Mouse (Mus musculus) left cerebral cortex, postnatal 25 days (tissue): Measurements from ENCODE around the gene Ggt6. TPM values are rescaled to one million over a fixed set of nuclear protein-coding genes. Genes with fewer than 3 reads are reported as not detected.
A peak's percentile ranks its signal among the peaks of the same experiment; 100 is the strongest.
"Not testable (repeated sequence)": the region's sequence is repeated elsewhere in the genome, so short reads cannot be mapped to it uniquely, and the experiment has no call there.

ENCODE experiments used
- DNase-seq, 2 experiments: peaks; one replicate each; pipeline ENCODE4 v3.0.0; 2022; ENCODE audit warnings: low spot score in 2 of 2, mixed read lengths in 1 of 2
- intact Hi-C: fragments of 180-260 bp; cut with DNase I; formaldehyde crosslinking; loops from one replicate; pipeline ENCODE4 v1.15.1; 2025
- total RNA-seq, 2 experiments: library from RNA; stranded (reverse); gene quantifications; 2 replicates each; pipeline ENCODE4 v1.2.3; 2021

The Ggt6 gene
- total RNA-seq, 2 experiments from 2014 or later: not detected

DNA sequence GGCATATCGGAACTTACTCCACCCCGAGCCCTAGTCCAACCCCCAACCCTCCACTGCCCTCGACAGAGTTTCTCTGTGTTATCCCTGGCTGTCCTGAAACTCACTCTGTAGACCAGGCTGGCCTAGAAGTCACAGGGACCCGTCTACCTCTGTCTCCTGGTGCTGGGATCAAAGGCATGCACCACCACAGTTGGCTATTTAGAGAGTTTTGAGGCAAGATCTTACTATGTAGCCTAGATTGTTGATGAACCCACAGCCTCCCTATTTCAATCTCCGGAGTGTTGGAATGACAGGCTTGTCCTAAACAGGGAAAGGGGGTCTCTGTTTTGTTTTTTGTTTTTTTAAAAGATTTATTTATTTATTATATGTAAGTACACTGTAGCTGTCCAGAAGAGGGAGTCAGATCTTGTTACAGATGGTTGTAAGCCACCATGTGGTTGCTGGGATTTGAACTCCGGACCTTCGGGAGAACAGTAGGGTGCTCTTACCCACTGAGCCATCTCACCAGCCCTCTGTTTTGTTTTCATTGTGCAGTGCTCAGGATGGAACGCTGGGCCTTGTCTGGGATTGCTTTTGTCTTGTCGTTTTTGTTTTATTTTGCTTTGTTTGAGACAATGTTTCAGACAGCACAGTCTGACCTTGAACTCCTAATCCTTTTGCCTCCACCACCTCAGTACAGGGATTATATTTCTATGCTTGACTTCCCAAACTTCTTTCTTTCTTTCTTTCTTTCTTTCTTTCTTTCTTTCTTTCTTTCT is 4.8 kb upstream of the Ggt6 start:
- DNase-seq: not testable (repeated sequence)
- intact Hi-C loops: loop anchor here (10.0 kb wide), 1 partner anchor 1096 kb away; no protein-coding TSS in a partner anchor

DNA sequence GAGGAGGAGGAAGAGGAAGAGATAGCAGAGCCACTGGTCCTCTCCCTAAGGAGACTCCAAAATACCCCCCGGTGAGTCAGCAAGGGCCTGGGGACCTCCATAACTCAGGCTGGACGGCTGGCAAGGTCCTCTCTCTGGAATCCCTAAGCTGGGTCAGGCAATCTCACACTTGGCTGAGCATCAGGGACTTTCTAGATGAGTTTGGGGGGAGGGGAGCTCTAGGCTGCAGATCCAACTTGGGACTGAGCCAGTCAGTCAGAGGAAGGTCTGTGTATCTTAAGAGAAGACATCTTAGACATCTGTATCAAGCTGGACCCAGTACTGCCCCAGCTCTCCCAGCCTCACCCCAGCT is 344 bp downstream of the Ggt6 start:
- intact Hi-C loops: loop anchor here (10.0 kb wide), 1 partner anchor 1101 kb away; no protein-coding TSS in a partner anchor

DNA sequence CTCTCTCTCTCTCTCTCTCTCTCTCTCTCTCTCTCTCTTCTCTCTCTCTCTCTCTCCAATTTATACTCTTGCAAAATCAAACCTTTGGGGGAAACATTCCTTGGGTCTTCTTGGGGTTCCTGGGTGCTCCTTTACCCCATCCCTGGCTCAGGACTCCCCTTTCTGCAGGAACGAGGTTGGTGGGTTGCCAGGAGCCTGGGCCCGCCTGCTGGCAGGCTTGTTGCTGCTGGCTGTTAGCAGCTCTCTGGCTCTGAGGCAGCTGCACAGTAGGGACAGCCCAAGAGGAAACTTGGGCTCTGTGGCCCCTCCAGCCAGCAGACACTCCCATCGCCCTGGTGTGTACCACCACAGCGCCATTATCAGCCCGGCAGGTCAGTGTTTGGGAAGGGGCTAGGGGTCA is 945 bp downstream of the Ggt6 start:
- intact Hi-C loops: loop anchor here (10.0 kb wide), 1 partner anchor 1101 kb away; no protein-coding TSS in a partner anchor
- no peak for DNase-seq

More for the DNA sequence above, 344 bp downstream of the Ggt6 start:
- no peak for DNase-seq

DNA sequence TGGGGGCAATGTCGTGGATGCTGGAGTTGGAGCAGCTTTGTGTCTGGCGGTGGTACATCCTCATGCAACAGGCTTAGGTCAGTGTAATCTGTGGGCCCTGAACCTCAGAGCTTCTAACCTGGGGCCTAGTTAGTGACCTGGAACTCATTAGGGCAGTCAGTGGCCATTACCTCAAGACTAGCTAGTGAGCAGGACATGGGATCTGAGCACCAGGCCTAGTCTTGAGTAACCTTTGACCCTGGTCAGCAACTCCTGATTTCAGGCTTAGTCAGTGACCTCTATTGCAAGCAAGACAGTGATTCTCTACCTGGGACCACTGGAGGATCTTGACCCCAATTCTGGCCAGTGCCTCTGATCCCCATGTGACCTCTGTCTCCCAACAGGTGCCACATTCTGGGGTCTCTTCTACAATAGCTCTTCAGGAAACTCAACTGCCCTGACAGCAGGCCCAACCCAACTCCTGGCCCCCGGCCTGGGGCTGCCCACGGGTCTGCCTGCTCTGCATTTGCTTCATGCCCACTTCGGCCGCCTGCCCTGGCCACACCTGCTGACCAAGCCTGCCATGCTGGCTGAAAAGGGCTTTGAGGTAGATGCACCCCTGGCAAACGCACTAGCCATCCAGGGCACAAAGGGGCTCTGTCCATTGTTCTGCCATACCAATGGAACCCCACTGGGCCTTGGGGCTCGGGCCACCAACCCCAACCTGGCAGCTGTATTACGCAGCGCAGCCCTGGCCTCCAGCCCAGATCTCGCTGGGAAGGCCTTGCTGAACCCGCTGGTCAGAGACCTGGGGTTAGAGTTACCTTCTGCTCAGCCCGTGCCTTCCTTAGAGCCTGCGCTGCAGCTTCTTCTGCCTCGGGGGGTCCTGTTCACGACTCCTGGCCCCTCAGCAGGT is 1.7 kb downstream of the Ggt6 start:
- DNase-seq: no peak
- intact Hi-C loops: loop anchor here (10.0 kb wide), 1 partner anchor 1102 kb away; no protein-coding TSS in a partner anchor

DNA sequence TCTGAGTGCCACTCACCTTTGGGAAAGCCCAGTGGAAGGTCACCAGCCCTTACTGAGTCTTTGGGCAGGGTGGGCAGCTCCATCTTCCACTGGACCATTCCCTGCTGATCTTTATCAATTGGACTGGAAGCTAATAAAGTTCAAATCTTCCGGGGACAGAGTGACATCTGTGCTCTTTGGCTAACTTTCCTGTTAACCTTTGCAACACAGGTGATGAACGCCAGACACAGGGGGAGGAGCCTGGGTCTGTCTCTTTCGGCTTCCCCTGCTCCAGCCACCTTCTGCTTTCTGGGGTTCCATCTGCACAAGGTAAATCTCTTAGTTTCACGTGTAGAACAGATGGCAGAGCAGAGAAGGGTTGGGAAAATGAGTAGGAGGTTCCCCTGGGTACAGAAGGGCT is 3.1 kb downstream of the Ggt6 start:
- intact Hi-C loops: loop anchor here (10.0 kb wide), 1 partner anchor 1104 kb away; no protein-coding TSS in a partner anchor
- DNase-seq: no peak

DNA sequence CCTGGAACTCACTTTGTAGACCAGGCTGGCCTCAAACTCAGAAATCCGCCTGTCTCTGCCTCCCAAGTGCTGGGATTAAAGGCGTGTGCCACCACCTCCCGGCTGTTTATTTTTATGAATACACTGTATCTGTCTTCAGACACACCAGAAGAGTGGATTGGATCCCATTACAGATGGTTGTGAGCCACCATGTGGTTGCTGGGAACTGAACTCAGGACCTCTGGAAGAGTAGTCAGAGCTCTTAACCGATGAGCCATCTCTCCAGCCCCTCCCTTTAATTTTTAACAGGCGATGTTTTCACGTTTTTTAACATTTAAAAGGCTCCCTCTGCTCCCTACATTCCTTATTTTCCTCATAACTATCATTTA is 5.3 kb downstream of the Ggt6 start:
- DNase-seq: not testable (repeated sequence)
- intact Hi-C loops: loop anchor here (2.0 to 5.0 kb wide), 2 partner anchors 47 to 124 kb away; partner anchors contain the start of gene Spns2

DNA sequence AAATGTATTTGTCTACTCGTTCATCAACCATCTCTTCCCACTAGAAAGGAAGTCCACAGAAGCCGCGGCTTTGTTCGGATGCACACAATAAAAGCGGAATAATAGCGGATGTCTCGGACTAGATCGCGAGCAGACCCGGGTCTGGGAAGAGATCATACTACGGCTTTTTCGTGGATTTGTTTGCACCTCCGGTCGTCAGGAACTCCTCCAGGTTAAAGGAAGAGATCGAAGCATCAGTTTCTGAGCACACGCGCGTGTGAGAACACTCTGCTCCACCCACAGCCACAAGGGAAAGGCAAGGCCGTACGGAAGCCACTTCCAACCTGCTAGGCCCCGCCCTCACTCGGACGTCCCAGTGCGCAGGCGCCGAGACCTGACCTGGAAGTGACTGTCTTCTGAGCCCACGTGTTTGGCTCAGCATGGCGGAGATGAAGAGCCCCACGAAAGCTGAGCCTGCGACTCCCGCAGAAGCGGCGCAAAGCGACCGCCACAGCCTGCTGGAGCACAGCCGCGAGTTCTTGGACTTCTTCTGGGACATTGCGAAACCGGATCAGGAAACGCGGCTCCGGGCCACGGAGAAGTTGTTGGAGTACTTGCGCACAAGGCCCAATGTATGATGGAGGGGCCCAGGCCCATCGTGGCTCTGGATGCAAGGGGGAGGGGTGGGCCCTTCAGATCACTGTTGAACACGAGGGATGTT is 5.8 kb downstream of the Ggt6 start, which contains the start of gene Mybbp1a:
TSS of gene Mybbp1a (plus strand) at position 391 of the 700 bp plus-strand sequence.
- intact Hi-C loops: loop anchor here (2.0 to 5.0 kb wide), 2 partner anchors 46 to 124 kb away; partner anchors contain the start of gene Spns2
- peak; percentile 97 to 99 for DNase-seq

DNA sequence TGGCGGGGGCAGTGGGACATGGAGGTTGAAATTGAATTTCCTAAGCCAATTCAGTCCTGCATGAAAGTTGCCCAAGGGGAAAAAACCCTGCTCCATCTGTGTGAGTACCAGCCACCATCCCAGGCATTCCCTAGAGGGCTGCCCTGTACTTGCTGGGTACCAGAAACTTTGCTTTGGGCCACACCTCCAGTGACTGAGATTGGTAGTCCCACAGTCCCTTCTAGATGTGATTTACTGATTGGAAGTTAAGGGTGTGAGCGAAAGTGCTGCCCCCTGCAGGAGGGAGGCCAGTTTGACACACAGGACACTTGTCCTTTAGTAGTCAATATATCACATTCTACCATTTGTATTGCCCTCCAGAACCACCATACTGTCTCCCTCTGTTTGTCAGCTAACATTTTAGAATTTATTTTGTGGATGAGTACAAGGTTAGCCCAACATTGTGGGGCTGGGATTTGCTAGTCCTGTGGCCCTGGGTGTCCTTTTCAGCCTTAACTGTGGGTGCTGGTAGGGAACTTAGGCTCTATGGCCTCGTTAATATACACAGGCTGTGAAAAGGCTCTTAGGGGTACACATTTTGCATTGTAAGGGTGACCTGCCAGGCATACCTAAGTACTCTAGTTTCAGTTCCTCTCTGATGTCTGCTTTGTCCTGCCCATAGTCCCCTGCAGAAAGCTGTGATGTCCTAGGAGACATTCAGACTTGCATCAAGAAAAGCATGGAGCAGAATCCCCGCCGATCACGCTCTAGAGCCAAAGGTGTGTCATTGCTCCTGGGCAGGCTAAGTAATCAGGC is 11.2 kb downstream of the Ggt6 start:
- intact Hi-C loops: no loop called here
- DNase-seq: peak in 1 of 2 experiments; percentile 49

DNA sequence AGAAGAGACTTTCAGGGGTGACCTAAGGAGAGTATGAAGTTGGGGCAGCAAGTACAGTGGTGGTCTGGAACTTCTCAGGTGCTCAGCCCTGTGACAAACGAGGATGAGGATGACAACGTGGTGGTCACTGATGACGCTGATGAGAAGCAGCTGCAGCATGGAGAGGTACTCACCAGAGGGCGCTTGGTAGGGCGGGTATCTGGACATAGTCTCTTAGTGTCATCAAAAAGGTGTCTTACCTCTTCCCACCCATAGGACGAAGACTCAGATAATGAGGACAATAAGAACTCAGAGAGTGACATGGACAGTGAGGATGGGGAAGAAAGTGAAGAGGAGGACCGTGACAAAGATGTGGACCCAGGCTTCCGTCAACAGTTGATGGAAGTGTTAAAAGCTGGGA is 12.1 kb downstream of the Ggt6 start:
- intact Hi-C loops: no loop called here
- no peak for DNase-seq

DNA sequence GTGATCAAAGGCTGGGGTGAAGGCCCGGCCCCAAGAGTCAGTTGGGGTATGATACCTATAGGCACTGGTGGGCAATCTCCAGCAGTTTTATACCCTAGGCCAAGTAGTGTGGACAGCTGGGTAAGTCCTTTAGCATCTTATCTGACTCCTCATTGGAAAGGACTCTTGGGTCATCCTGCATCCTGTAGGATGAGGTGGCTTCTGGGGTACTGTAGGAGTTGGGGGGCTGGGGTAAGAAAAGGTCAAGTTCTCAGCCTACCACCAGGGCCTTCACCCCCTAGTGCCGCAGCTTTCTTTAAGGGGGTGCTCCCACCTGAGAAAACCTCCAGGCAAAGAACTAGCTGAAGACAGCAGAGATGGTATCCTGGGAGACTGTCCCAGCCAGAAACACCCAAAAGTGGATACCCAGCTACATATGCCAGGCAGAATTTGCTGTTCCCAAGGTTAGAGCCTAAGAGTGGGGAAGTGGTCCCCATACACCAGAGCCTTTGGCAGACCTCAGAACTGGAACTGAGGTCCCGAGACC is 16.9 kb downstream of the Ggt6 start:
- intact Hi-C loops: no loop called here
- no peak for DNase-seq

DNA sequence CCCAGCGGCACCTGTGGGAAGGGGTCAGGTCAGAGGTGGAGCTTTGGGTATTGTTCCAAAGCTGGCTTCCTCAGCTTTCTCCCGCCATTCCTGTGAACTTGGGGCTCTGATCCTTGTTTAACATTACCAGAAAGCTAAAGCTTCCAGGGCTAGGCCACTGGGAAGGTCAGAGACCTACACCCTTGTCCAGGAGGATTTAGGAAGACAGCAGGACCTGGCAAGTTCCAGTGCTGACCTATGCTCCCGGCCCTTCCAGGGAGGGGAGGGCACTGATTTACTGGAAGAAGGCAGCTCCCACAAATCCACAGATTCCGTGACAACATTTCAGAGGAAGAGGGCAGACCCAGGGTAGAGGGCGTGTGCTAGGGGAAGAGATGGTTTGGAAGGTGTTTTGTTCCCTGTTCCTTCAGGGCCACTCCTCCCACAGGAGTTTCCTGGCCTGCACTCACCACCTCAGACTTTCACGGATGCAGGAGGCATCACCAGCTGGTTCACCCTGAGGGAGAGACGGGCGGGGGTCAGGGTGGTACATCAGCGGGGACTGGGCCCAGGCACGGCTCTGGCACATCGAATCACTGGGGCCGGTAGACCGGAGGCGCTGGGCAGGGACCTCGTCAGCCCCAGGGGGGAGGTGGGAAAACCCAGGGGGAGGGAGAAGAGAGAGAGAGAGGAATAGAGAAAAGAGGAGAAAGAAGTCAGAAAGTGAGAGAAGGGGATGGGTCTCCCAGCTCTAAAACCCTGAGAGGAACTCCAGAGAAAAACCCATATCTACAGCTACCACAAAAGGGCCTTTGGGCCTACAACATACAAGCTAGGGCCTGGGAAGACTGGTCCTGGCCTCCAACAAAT is 18.0 kb downstream of the Ggt6 start:
- intact Hi-C loops: no loop called here
- DNase-seq: no peak

DNA sequence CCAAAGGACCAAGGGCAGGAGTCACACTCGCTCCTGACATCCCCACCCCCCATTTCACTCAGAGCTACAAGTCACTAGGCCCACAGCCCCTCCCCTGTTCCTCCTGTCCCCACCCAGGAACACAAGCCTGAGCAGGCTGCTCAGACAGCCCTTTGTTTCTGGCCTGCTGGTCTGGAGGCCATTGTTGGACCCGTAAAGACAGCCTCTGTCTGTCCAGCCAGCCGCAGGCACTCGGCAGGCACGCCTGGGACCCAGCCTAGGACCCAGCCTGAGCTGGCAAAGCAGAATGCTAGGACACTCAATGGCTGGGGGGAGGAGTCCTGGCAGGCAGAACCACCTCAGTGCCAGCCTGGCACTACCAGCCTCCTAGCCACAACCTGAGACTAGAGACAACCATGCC is 20.4 kb downstream of the Ggt6 start:
- intact Hi-C loops: no loop called here
- DNase-seq: peak; percentile 41 to 63

DNA sequence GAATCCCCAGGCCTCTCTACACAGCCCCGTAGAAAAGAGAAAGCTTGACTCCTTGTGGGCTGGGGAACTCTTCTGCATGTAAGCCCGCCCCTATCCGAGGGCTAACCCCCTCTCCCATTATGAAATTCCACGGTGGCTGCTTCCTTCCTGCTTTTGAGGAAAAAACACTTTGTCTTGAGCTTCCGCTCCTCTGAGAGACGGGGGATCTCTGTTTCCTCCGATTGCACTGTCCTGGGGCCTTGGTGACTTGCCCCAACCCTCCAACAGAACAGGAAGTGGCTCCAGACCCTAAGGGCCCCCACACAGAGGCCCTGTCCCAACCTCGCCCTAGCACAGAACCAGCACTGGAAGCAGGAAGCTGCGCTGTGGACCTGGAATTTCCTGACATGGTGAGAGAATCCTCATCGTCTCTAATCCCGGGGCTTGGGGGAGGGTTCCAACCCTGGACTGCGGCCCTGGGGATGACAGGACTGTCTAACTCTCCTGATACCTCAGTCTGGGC is 22.7 kb downstream of the Ggt6 start:
- intact Hi-C loops: no loop called here
- DNase-seq: no peak

DNA sequence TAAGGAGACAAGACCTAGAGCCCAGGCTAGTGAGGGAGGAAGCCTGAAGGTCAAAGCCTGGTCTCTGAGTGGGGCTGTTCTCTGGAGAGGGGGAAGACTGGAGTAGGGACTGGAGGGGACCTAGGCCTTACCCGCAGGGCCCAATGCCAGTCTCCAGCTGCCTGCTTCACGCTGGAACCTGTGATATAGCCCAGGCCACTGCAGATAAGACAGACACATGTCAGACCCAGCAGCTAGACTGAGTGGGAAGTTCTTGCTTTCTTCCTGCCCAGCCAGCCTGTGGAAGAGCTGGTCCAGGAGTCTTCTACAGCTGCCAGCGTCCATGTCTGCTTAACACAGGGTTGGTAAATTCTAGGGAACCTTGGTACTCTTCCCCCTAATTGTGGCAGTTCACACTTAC is 23.2 kb downstream of the Ggt6 start:
- DNase-seq: no peak
- intact Hi-C loops: no loop called here

DNA sequence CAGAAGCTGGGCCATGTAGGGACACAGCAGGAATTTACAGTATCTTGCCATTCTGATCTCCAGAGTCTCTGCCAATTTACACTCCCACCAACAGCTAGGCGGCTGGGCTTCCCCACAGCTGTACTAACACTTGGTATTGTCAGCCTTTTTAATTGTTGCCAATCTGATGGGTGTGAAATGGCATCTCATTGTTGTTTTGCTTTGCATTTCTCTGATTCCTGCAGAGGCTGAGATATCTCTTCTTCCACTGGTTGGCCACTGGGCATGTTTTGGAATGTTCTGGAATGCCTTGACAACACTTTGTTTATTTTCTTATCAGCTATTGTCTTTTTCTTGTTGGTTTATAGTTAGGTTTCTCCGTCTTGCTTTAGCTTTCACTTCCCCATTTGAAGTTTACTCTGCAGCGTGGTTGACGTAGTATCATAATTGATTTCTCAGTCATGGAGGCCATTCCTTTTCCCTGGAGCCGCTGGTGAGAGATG is 26.2 kb downstream of the Ggt6 start:
- DNase-seq: no peak

DNA sequence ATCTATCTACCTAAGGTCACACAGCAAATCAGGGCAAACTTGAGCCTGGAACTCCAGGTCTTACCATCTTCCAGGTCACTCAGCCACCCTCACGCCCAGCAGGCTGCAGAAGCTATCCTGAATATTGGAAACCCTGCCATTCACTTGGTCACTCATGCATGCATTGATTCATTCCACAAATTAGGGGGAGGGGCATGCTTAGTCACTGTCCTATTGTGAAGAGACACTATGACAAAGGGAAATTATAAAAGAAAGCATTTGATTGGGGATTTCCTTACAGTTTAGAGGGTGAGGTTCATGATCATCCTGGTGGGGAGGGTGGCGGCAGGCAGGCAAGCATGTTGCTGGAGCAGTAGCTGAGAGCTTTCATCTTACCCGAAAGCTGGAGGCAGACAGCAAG is 29.5 kb downstream of the Ggt6 start:
- DNase-seq: no peak
- intact Hi-C loops: no loop called here

More for the DNA sequence above, 26.2 kb downstream of the Ggt6 start:
- intact Hi-C loops: no loop called here

DNA sequence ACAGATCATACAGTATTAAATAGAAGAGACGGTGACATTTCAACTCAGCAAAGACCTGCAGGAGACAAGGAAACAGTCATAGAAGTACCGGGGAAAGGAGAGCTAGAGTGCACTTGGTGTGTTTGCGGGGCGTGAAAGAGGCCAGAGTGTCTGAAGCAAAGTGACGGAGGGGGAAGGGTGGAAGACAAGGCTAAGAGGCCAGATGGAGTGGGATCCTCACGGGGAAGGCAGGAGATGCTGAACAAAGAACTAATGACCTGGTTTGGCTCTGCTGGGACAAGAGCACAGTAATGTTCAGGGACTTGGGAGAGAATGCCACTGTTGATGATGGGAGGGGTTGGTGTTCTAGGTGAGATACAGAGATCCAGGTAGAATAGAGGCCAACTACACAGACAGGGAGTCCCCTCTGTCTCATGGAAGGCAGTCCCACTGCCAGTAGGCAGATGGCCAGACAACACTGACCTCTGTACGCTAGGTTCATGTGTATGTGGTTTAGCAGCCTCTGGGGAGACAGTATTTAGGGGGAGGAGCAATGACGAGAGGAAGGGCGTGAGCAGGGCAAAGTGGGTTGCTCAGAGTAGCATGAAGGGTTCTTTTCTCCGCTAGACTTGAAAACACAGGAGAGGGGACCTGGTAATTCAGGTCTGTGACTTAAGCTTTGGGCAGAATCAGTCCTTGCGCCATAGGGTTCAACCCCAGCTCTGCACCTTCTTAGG is 30.8 kb downstream of the Ggt6 start:
- intact Hi-C loops: no loop called here
- DNase-seq: no peak
